Mouse (Mus musculus) embryo, embryonic 10 days (tissue): Measurements from ENCODE around the gene Katnb1.
A peak's percentile ranks its signal among the peaks of the same experiment; 100 is the strongest.

ENCODE experiments used
- DNase-seq: peaks from one replicate; pipeline ENCODE4 v3.0.0-alpha.2; 2015; ENCODE audit warnings: low spot score

The Katnb1 gene

DNA sequence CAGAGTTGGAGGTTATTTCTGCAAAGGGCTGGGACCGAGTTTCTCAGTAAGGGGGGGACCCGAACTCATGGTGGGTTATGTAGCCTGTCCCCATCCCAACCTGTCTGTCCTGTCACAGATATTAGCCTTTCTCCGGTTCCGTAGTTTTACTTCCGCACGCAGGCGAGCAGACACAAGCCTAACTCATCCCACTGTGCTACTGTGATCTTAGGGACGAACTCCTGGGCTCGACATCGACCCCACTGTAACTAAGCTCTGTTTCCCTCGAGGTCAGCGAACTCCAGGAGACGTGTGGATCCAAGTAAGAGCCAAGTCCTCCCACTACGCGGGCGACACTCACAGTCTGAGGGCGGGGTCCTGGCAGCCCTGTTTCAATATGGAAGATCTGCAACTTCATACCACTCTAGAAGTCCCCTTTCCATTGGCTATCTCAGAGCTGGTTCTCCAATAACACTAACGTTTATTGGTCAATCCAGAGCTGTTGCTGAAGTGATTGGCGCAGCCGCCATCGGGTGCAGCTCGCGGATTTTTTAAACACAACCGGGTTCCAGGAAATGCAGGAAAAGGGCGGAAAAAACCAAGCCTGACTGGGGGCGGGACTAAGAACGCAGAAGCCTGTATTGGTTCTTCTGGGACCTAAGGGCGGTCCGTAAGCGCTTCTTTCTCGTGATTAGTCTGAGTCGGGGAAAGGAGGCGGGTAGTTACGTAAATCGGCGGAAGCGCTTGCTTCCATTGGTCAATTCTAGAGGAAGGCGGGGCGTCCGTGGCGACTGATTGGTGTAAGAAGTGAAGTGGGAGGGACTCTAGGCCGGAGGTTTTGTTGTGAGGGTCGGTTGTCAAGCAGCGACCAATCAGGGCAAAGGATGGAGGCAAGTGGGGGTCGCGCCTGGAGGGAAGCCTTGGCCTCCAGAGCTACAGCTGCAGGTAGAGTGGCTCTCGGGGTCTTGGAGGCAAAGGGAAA is at the start of gene Katnb1:
TSS of gene Katnb1 (plus strand) at position 806 of the 961 bp plus-strand sequence.
- DNase-seq: peak; percentile 100

- DNase-seq: peak; percentile 19
Observed at GRCm38 (mm10) chr8:95037106-95037925, 43.7 kb upstream of the Katnb1 start.

- no peak for DNase-seq
Observed at GRCm38 (mm10) chr8:95041883-95042784, 38.9 kb upstream of the Katnb1 start.

- DNase-seq: no peak
Observed at GRCm38 (mm10) chr8:95044811-95045210, 36.2 kb upstream of the Katnb1 start.

GRCm38 (mm10) chr8:95046982-95047381 is 34.0 kb upstream of the Katnb1 start:
- DNase-seq: no peak

DNA sequence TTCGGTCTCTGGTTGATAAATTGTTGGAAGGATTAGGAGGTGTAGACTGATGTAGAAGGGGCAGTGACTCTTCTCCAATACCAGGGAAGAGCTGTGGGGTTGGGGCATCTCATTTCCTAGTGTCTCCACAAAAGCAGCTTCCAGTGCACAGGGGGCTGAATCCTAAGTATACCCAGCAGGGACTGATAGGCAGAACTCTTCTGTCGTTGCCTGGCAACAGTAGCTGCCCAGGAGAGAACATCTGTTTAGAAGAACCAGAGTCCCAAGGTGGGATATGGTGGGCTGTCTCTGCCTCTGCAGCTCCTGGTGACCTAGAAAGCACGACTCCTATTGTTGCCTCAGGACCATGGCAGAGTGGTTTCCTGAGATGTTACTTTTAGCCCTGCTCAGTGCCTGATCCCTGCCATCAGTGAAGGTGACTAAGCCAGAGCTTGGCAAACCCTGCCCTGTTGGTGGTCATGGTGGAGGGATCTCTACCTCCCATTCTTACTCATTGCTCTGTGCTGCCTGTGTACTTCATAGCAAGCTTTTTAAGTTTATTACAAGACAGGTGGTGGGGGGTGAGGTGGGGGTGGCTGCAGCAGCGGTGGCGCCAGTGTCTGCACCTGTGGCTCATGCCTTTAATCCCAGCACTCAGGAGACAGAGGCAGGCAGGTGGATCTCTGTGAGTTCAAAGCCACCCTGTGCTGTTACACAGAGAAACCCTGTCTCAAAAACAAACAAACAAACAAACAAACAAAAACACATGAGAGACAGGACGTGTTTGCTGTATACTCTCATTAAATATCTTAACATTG is 32.9 kb upstream of the Katnb1 start:
- no peak for DNase-seq

DNA sequence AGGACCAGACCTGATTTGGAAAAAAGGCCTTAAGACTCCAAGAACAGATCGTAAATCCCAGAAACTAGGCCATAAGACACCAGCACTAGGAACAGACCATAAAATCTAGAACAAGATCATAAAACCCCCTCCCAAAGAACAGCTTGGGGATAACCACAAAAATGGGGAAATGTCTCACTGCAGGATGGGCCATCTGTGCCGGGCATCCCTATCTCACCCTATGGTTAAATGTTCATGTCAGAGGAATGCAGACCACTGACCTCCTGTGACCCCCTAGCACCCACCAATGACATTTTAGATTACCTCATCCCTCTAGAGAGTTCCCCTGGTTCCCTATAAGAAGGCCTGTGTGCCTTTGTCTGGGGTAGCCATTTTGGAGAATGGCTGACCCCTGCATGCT is 31.4 kb upstream of the Katnb1 start:
- DNase-seq: no peak

GRCm38 (mm10) chr8:95054438-95054837 is 26.5 kb upstream of the Katnb1 start:
- DNase-seq: no peak

DNA sequence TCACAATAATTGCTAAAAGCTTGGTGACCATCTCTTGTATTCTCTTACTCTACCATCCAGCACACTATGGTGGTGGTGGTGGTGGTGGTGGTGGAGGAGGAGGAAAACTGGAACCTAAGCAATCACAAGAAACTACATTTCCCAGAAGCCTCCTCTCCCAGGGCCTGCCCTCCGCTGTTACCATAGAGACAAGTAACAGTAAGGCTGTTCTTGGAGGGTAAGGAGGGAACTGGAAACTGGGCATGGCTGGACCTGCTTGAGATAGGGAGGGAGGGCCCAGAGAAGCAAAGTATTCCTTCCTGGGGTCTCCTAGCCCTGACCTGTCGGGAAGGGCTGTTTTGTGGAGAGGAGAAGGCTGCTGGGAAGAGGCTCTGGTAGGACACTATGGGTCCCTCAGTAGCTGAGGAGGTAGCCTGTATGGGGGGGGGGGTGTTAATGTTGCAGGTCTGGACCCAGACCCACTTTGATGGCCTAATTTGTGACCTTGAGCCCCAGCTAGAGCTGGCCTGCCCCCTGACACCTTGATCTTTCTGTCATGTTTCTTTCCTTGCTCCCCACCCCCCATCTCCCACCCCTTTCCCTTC is 26.0 kb upstream of the Katnb1 start, which contains the start of gene Drc7:
TSS of gene Drc7 (plus strand) at position 177 of the 584 bp plus-strand sequence.
- DNase-seq: peak; percentile 68

DNA sequence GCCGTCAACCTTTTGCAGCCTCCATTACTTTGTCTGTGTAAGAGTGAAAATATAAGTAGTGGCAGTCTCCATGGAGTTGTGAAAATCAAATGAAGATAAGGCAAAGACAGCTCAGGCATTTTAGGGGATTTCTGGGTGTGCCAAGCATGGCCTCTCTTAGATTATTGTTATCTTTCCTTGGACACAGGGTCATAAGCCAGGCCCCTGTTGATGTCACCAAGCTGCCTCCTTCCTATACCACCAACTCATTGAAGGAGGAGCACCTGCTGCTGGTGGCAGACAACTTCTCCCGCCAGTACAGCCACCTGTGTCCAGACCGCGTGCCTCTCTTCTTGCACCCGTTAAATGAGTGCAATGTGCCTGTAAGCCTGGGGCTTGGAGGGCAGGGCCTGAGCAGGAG is 24.6 kb upstream of the Katnb1 start:
- DNase-seq: no peak

GRCm38 (mm10) chr8:95058661-95059060 is 22.3 kb upstream of the Katnb1 start:
- DNase-seq: no peak

DNA sequence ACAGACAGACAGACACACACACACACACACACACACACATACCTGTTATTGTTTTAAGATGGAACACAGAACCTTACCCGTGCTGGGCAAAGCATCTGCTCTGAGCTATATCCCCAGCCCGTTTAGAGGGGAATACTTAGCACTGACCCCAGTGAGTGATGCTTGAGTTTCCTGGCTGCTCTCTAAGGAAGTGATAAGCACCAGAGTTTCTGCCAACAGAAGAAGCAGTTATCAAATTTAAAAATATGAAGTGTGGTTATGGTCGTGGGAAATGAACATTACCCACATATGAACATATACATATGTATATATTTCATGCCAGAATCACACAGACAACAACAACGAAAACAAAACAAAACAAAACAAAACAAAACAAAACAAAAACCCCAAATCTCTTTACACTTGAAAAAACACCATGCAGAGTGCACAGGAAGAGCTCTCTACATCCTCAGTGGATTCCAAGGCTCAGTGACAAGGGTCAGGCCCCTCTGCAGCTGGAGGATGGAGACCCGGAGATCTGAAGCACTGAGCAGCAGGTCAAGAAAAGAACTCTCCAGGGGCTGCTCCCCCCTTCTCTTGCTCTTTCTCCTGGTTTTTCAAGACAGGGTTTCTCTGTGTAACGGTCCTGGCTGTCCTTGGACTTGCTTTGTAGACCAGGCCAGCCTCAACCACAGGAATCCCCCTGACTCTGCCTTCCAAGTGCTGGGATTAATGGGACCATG is 21.0 kb upstream of the Katnb1 start:
- no peak for DNase-seq

DNA sequence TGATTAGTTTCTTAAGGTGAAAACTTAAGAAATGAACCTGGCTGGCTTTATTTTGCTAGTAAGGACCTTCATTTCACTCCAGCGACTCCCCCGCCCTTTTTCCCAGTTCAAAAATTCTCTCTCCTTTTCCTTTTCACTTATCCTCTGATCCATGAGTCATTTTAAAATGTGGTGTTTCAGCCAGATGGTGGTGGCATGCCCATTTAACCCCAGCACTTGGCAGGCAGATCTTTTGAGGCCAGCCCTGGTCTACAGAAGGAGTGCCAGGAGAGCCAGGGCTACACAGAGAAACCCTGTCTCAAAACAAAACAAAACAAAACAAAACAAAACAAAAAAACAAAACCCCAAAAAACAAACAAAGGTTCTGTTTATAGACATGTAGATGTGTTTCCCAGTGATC is 16.5 kb upstream of the Katnb1 start:
- DNase-seq: no peak

DNA sequence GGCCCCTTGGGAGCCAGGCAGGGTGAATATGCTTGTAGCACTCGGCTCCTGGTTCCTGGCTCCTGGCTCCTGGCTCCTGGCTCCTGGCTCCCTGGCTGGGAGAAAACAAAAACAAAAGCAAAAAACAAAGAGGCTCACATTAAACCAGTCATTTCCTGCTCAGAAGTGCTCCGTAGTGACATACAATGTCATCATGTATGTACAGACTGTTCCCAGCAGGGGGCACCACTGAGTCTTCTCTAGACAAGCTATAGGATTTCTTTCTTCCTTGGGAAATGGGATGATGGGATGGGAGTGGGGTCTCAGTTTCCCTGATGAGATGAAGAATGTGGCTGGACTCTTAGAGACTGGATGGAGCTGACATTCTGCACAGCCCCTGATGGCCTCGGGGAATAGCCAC is 13.4 kb upstream of the Katnb1 start:
- peak; percentile 60 for DNase-seq

- no peak for DNase-seq
Observed at GRCm38 (mm10) chr8:95075504-95075903, 5.5 kb upstream of the Katnb1 start.

- DNase-seq: no peak
Observed at GRCm38 (mm10) chr8:95076151-95076550, 4.8 kb upstream of the Katnb1 start.

GRCm38 (mm10) chr8:95078055-95078454 is 2.9 kb upstream of the Katnb1 start:
- no peak for DNase-seq

DNA sequence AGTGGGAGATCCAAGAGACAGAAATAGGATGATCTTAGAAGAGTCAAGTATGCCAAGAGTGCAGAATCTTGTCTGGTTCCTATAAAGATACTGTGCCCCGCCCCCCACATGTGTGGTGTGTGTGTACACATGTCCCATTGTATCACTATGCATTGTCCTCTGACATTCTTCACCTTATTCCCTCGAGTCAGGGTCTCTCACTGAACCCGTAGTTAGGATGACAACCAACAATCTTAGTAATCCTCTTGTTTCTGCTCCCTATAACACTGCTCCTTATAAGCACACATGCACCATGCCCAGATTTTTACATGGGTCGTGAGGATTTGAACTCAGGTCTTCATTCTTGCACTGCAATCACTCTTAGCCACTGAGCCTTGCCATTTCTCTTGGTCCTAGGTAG is 1.7 kb upstream of the Katnb1 start:
- no peak for DNase-seq

DNA sequence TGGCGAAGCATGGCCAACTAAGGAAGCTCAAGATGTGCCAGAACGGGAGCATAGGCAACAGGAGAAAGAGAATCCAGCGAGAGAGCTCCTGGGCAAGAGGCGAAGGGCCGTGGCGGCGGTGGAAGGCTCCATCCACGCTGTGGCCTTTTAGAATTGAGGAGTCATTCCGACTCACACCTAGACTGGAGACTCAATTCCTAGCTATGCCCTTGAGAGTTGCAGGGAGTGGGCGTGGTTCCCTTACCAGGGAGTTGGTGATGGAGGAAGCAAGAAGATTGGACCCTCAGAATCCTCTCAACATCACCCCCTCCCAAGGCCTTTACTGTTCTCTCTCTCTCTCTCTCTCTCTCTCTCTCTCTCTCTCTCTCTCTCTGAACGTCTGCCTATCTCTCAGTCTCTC is 664 bp downstream of the Katnb1 start:
- no peak for DNase-seq

DNA sequence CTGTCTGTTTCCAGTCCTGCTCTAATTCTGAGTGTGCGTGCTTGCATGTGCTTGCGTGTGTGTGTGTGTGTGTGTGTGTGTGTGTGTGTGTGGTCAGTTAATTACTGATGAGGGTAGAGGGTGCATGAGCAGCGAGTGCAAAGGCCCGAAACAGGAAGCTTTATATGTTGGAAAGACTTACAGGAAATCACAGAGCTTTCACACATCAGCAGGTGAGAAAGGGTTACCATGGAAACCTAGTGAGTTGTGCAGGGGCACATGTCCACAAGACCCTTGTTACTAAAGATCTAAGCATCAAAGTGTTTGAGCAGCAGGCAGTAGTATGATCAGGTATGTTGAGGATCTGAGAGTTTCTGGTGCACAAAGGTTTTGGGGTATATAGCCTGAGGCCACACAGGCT is 3.3 kb downstream of the Katnb1 start:
- no peak for DNase-seq
